Mouse (Mus musculus) erythroblast, embryonic 14.5 days (primary cell): ENCODE measurements around the gene Ndel1.

Experiments
- GATA1 ChIP-seq: IDR thresholded peaks from 2 replicates; pipeline ENCODE4 v1.6.1; 2012; ENCODE audit warnings: low read length, inconsistent platforms, mixed read lengths
- TAL1 ChIP-seq: IDR thresholded peaks from 3 replicates; pipeline ENCODE4 v1.6.1; 2012; ENCODE audit warnings: low read length, inconsistent platforms, mixed read lengths

- no peak for TF ChIP-seq GATA1
- TF ChIP-seq TAL1: no peak
These were observed 80.9 kb downstream of the Ndel1 start for GRCm38 (mm10) chr11:68790720-68791119.
